Mouse (Mus musculus) monocyte, adult 5-6 weeks (primary cell): ENCODE results near the gene Fgfr2. TPM values are rescaled to one million over a fixed set of nuclear protein-coding genes. Genes with fewer than 3 reads are reported as not detected.
A peak's percentile ranks its signal among the peaks of the same experiment; 100 is the strongest.
"Not testable (repeated sequence)": the region's sequence is repeated elsewhere in the genome, so short reads cannot be mapped to it uniquely, and the experiment has no call there.

Source experiments
- ATAC-seq: fragments of 153-309, 156-312 bp; replicated peaks from 2 replicates; pipeline ENCODE4 v1.8.0; 2017; ENCODE audit warnings: mild to moderate bottlenecking; ENCODE audit not compliant: low TSS enrichment, insufficient number of reproducible peaks, severe bottlenecking, poor library complexity, low FRiP score
- total RNA-seq: library from RNA; stranded (forward); fragments of 200-1000, 200-491, 200-594 nt; gene quantifications from 3 replicates; pipeline ENCODE4 v1.2.3, GENCODE M21; 2017

Gene Fgfr2
- total RNA-seq, 1 experiment from 2014 or later: not detected

DNA sequence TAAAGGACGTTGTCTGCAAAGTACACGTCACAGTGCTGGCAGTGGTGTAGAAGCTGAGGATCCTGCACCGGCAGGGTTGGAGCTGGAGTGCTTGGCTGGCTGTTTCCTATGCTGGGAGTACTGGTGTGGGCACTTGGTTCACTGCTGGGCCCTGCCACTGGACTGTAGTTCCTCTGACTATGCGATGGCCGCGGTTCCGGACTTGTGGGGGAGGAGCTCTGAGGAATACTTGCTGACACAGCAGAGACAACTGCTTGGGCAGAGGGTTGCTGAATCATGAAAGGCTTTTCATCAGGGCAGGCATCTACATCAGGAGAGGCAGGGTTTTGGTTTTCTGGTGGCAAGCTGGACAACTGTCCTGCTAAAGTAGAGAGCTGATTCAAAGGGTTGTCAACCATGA lies 1731.4 kb downstream of the Fgfr2 start:
- not testable (repeated sequence) for ATAC-seq

DNA sequence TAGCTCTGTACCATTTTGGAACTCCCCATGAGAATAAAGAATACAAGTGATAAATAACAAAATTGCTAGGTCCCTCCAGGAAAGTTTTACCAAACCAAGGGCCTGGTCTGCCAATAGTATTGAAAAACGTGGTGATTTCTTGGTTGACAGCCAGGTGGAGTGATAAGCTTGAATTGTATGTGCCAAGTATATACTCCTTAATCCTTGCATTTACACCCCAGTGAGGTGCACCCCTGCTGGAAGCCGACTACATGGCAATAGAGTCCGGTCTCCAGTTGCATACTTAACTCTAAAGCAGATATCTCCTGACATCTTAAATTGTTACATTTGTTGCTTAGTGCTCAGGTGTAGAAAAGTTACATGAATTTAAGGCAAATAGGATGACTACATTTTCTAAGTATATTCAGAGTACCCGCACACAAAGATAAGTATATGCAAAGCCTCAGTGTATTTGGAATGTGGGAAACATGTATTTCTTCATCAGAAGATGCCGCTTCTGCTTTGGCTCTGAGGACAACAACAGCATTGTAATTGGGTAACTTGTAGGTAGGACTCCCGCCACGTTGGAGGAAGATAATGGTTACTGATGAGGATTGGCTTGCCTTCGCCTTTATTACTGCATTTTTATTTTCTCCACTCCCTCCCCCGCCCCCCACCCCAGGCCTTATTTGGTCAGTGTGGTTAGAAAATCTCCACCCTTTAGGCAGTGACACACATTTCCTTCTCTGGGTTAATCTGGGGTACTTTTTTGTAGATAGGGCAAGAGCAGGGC lies 1751.1 kb downstream of the Fgfr2 start:
- ATAC-seq: no peak

DNA sequence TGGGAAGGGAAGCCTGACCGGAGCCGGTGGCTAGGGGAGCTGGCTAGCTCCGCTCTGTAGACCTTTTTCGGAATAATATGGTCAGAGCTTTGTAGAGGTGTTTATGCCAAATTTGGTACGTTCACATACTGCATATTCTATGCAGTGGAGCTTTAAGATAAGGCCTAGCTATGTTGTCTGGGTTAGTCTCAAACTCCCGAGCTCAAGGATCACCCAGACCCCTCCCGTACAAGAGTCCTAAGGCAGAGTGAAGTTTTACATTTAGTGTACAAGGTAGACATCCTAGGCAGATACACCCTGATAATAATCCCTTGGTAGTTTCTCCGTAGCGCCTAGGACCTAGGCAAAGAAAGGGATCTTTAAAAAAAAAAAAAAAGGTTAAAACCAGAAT lies 1751.7 kb downstream of the Fgfr2 start:
- ATAC-seq: no peak

DNA sequence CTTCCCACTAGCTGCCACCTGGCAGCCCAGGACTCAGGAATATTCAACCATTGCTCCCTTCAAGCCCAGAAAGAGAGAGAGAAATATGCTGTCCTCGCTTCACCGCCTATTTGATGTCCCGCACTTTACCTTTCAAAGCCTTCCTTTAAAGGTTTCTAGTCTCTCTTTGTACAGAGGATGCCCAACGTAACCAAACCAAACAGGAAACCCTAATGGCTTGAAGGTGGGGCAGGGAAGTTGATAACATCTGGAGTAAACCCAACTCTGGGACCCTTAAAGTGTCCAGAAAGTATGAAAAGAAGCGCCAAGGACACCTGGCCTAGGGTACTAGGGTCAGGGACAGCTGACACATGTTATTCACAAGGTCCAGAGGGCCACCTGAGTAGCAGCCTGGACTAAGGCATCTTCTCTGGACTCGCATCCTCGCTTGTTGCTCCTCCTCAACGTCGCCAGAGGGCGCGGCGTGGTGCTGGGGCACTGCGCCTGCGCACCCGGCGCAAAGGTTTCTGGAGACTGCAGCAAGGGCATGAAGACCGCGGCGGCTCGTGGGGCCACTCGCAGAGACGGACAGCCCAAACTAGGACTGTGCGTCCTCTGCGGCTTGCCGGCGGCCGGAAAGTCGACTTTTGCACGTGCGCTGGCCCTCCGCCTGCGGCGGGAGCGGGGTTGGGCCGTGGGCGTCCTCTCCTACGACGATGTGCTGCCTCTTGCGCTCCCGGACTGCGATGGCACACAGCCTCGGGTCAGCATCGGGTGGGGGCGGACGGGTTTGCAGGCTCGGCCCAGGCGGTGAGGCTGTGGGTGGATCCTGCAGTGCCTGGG lies 1752.3 kb downstream of the Fgfr2 start, which contains the start of gene Pstk:
TSS of gene Pstk (plus strand) at position 494 of the 822 bp plus-strand sequence.
- ATAC-seq: peak; percentile 95

DNA sequence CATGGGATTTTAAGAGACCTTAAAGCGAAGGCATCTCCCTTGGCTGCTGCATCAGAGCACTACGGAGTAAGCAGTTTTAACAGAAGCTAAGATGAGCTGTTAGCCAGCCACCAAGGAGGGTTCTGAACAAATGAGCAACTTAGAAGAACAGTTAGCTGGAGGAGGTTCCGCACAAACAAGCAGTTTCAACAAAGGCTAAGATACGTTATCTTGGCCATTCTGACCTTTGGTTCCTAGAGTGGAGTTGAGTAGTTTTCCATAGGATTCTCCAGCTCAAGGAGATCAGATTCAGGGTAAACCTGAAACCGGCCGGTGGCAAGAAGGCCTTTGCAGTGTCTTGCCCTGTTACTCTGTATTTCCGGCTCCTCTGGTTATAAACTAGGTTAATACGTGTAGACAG lies 1759.0 kb downstream of the Fgfr2 start:
- ATAC-seq: no peak

DNA sequence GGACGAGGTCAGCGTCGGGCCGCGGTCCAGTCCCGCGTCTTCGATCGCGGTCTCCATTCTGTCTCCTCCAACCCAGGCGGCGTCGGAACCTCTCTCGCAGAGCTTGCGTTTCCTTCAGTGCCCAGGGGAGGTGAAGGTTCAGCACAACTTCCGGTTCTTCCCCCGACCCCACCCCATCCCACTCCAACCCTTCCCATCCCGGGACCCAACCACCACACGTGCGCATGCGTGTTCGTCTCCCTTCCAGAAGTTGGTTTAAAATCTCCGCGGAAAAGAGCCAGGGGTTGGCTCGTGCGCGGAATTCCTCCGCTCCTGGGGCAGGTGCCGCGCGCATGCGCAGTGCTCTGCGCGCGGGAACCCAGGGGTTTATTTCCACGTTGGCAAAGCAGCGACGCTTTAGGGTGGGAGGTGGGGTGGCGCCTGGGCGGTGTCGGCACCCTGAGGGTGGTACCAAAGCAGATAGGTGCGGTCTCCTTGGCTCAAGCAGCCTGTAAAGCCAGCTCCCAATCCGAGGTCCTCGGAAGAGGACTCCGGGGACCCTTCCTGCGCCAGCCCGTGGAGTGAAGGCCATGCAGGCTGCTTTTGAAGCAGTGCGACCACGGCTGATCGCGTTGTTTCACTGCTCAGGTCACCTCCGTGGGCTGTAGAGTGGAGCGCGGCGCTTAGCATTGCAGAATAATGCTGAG lies 1760.4 kb downstream of the Fgfr2 start, which contains the start of gene 2310057M21Rik:
TSS of gene 2310057M21Rik (minus strand) at position 145 of the 686 bp plus-strand sequence.
- ATAC-seq: peak; percentile 92

DNA sequence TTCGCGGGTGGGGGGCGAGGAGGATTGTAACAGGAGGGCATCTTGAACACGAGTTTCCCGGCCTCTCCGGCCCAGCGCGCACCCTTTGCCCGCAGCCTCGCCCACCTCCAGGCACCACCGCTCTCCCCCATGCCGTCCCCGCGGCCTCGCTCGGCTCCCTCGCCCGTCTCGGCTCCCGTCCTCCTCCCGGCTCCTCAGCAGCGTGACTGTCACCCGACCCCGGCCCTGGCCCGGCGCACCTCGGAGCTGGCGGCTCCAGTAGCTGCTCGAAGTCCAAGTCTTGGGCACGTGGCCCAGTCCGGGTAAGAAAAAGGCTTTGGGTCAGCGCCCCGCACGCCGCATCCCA lies 1760.9 kb downstream of the Fgfr2 start:
- no peak; the same call in 1 of the 2 replicates for ATAC-seq

DNA sequence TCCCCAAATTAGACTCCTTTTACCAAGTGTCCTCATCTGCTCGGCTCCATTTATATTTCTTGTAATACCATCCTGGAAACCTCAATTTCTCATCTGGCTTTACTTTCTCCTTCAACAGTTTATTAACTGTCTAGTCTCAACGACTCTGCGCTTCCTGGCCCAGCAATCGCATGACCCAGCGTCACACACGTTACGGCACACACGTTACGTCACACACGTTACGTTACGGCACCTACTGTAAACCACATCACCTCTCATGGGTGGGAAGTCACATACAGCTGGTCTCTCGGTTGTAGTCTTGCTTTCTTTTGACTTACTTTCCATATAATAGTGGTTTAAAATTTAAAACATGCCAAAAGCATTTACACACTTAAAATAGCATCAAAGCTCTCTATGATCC lies 1767.0 kb downstream of the Fgfr2 start:
- no peak for ATAC-seq

DNA sequence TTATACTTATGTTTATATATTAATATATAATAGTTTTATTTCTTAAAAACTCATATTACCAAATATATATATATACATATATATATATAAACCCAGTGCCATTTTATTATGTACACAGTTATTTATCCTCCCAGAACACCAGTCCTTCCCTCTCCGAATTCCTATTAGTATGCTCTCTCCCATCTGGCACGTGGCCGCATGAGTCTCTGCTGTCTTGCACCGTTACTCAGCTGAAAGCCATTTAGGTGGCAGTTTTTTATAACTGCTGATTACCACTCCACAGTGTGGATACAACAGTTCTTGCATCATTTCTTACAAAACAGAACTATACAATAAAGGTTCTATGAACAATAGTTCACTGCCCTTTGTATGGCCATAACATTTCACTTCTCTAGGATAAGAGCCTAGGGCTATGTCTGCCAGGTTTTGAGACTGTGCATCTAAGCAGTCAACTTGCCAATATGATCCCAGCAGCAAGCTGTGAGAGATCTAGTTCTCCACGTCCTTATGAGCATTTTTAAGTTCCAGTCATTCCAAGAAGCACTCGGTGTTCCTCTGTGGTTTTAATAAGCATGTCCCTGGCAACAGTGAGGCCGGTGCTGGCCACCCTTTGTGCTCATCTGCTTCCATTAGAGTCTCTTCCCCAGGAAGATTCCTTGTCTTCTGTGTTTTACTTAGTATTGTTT lies 1777.2 kb downstream of the Fgfr2 start:
- no peak for ATAC-seq

DNA sequence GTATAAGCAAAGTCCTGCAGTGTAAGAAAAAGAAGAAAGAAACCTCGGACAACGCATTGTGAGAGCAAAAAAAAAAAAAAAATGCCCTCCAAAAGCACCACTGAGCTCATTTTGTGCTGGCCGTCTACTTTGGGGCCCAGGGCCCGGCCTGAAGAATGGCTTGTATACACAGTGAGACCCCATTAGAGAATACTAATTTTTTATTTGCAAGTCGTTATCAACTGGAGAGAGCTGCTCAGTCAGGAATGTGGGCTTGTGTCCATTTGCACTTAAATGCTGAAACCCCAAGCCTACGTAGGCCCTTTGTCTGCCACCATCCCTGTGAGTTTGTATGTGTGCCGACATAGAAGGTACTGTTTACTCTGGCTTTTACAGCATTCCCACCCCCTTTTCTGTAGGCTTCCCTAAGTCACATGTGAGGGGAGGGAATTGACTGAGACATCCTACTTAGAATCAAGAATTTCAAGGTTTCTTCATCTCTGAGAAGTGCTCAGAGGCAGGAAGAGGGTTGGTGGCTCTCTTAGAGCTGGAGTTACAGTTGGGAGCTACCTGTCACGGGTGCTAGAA lies 1785.6 kb downstream of the Fgfr2 start:
- ATAC-seq: no peak

DNA sequence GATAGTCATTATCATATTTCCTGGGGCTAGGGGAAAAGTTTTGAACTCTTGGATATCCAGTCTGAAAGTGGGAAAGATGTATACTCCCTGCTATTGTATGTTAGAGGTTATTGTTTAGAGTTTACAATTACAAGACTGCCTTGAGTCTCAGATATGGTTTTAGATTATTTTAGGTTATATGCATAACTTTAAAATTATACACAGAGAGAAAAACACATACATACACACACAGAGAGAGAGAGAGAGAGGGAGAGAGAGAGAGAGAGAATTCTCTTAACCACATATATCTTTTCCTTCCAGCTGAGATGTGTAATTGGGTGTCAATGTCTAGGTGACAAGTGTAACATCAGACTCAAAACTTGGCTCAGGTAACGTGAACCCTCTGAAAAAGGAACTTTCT lies 1789.6 kb downstream of the Fgfr2 start, which contains the start of gene Fam24a:
TSS of gene Fam24a (plus strand) at position 301 of the 400 bp plus-strand sequence.
- ATAC-seq: no peak

DNA sequence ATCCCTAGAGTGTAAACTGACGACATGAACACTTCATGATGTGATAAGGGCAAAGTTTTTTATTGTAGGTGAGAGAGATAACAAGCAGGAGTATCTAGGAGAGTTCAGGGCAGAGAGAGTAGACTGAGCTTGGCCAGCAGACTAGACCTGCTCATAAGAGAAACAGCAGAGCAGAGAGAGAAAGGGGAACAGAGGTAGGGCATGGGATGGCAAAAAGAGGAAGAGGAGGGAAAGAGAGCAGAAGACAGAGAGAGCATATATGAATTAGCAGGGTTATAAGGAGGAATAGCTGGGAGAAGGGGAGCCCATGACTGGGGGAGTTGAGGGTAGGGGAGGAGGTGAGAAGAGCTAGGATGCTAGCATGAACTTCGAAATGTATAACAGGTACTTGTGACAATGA lies 1791.5 kb downstream of the Fgfr2 start:
- ATAC-seq: no peak

DNA sequence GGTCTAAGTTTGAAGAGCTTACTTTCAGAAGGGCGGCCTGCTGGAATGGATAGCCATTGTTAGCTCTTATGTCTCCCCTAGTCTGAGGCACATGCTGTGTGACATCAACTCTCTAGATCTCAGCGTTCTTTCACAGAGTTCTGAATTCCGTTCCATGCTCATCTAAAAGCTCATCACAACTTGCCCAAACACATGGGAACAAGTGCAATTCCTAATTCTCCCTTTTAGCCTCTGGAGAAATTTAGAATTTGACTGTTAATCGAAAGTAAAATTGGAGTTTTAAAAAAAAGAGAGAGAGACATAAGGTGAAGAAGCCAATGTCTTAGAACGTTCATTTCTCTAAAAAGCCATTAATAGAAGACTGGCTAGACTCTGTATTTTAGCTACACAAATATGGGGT lies 1793.7 kb downstream of the Fgfr2 start, which contains the start of gene Fam24b:
TSS of gene Fam24b (minus strand) at position 101 of the 400 bp plus-strand sequence.
- ATAC-seq: no peak

DNA sequence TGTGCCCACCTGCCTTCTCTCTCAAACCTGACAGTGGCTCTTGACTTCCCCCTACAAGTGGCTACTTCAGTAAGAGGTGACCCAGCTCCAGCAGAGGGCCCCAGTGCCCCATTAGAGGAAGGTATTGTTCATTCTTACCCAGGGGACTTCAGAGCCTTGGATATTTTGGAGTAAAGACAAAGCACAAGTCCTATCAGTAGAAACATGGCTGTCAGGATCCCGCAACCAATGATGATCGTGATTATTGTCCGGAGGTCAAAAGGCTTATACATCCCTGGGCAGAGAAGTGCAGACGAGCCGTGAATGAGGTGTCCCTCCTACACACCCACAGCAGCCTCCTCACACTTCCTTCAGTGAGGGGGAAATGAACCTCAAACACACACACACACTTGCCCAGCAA lies 1796.1 kb downstream of the Fgfr2 start:
- ATAC-seq: no peak

DNA sequence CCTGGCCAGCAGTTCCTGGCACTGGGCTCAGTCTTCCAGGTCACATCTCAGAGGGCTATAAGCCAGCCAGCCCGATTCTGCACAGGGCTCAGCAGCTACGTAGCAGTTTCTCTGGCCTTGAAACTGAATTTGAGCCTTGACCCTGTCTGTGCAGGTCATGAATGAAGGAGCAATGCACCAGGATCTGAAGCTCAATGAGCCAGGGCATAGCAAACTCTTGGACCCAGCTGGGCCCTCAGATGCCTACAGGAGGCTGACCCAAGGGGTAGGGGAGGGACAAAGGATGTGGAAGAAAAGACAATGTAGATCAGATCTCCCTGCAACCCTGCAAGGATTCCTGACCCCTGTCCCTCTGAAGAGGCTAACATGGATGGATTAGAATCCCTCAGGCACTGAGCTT lies 1801.0 kb downstream of the Fgfr2 start, which contains the start of gene Cuzd1:
TSS of gene Cuzd1 (minus strand) at position 101 of the 400 bp plus-strand sequence.
- ATAC-seq: no peak

DNA sequence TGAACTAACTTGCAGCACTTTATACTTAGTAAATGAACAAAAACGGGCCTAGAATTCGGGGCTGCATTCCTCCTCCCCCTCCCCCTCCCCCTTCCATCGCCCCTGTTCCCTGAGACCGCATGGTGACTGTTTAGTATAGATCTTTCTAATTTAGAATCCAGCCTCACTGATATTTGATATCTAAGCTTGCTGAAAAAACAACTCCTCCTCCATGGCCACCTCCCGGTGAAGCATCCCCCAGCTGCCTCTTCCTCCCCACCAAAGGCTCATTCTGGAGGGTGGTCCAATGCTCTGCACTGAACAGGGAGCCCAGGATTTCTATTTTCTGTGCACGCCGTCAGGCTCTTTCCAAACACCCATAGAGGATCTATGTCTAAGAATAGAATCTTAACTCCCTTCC lies 1804.8 kb downstream of the Fgfr2 start:
- ATAC-seq: no peak

DNA sequence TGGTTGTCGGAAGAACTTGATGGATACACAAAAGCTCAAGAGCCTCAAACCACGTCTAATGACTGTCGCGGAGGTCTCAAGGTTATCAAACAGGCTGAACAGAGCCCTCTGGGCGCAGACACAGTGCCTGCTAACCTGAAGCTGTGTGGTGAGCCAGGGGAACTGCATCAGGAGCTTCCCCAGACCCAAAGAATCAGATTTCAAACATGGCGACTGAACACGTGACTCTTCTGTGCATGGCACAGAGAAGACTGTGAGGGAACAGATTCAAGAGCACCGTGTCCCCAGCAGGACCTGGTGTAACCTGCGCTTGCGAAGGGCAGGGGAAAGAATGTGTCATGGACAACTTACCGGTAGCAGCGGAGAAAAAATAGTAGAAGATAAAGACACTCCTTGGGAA lies 1805.6 kb downstream of the Fgfr2 start:
- no peak for ATAC-seq

DNA sequence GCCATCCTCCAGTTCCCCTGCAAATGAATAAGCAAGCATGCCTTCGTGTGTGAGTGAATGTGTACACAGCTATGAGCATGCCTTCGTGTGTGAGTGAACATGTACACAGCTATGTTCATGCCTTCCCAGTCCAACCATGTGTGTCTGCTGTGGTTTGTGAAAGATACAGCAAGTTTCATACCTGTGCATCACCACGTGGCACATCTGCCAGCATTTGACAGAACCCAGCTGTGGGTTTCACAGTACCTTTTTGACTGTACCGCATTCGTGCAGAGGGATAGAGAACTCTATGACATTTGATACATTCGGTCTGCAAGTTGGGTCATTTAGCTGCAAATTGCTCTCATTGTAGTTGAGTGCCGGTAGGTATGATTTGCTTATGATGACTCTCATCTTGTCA lies 1808.7 kb downstream of the Fgfr2 start:
- no peak for ATAC-seq
